Mouse (Mus musculus): ENCODE results near the gene Usp7. TPM values are rescaled to one million over a fixed set of nuclear protein-coding genes. Genes with fewer than 3 reads are reported as not detected.

Gene Usp7
- polyA plus RNA-seq, 1 experiment: 8.0 TPM

GRCm38 (mm10) chr16:8700586-8700985, 91.5 kb downstream of the Usp7 start:
- TF ChIP-seq GATA1 (IDR thresholded peaks at IDR 0.05; ENCODE audit: borderline replicate concordance, low read length) (no peak), FLI1 (IDR thresholded peaks at IDR 0.05; ENCODE audit: low read length) (no peak)
- H3K9me3 ChIP-seq: no peaks in the 10 kb centered on the region
- no peaks in the 10 kb centered on the region for H3K4me1 ChIP-seq
- H3K36me3 ChIP-seq (replicated peaks; ENCODE audit: low read length): peaks cover 100% of the 10 kb centered on the region
- no peaks in the 10 kb centered on the region for H3K27me3 ChIP-seq (replicated peaks)
- H3K4me3 ChIP-seq (replicated peaks): no peak overlapping the region

- Histone ChIP-seq H3K27me3 (replicated peaks) (no peaks in the 10 kb centered on the region), H3K9me3 (no peaks in the 10 kb centered on the region), H3K4me3 (replicated peaks) (no peak overlapping the region), H3K4me1 (no peaks in the 10 kb centered on the region), H3K36me3 (replicated peaks; ENCODE audit: low read length) (peaks cover 100% of the 10 kb centered on the region)
- TF ChIP-seq FLI1 (IDR thresholded peaks at IDR 0.05; ENCODE audit: low read length) (no peak), GATA1 (IDR thresholded peaks at IDR 0.05; ENCODE audit: borderline replicate concordance, low read length) (no peak)
These were observed 92.6 kb downstream of the Usp7 start for GRCm38 (mm10) chr16:8699556-8699955.

GRCm38 (mm10) chr16:8691206-8691605, 100.9 kb downstream of the Usp7 start:
- H3K4me1 ChIP-seq: peaks cover 30% of the 10 kb centered on the region
- peaks cover 100% of the 10 kb centered on the region for H3K36me3 ChIP-seq (replicated peaks; ENCODE audit: low read length)
- no peaks in the 10 kb centered on the region for H3K9me3 ChIP-seq
- H3K4me3 ChIP-seq (replicated peaks): no peak overlapping the region
- H3K27me3 ChIP-seq (replicated peaks): no peaks in the 10 kb centered on the region
- TF ChIP-seq GATA1 (IDR thresholded peaks at IDR 0.05; ENCODE audit: borderline replicate concordance, low read length) (no peak), FLI1 (IDR thresholded peaks at IDR 0.05; ENCODE audit: low read length) (no peak)

GRCm38 (mm10) chr16:8689979-8690656, 102.0 kb downstream of the Usp7 start:
- H3K4me3 ChIP-seq (replicated peaks): no peak overlapping the region
- no peak for TF ChIP-seq FLI1 (IDR thresholded peaks at IDR 0.05; ENCODE audit: low read length)
- TF ChIP-seq GATA1 (IDR thresholded peaks at IDR 0.05; ENCODE audit: borderline replicate concordance, low read length): no peak
- H3K9me3 ChIP-seq: no peaks in the 10 kb centered on the region
- H3K27me3 ChIP-seq (replicated peaks): no peaks in the 10 kb centered on the region
- H3K36me3 ChIP-seq (replicated peaks; ENCODE audit: low read length): peaks cover 97% of the 10 kb centered on the region
- peaks cover 40% of the 10 kb centered on the region for H3K4me1 ChIP-seq

GRCm38 (mm10) chr16:8687559-8688112, 104.5 kb downstream of the Usp7 start:
- Histone ChIP-seq H3K27me3 (replicated peaks) (no peaks in the 10 kb centered on the region), H3K36me3 (replicated peaks; ENCODE audit: low read length) (peaks cover 78% of the 10 kb centered on the region), H3K4me3 (replicated peaks) (no peak overlapping the region), H3K4me1 (peaks cover 40% of the 10 kb centered on the region), H3K9me3 (no peaks in the 10 kb centered on the region)
- no peak for TF ChIP-seq GATA1 (IDR thresholded peaks at IDR 0.05; ENCODE audit: borderline replicate concordance, low read length)
- TF ChIP-seq FLI1 (IDR thresholded peaks at IDR 0.05; ENCODE audit: low read length): no peak

- no peak for TF ChIP-seq FLI1 (IDR thresholded peaks at IDR 0.05; ENCODE audit: low read length)
- peaks cover 39% of the 10 kb centered on the region for H3K4me1 ChIP-seq
- H3K36me3 ChIP-seq (replicated peaks; ENCODE audit: low read length): peaks cover 71% of the 10 kb centered on the region
- H3K27me3 ChIP-seq (replicated peaks): no peaks in the 10 kb centered on the region
- no peaks in the 10 kb centered on the region for H3K9me3 ChIP-seq
- peak overlapping the region; percentile 15 for H3K4me3 ChIP-seq (replicated peaks)
These were observed 105.1 kb downstream of the Usp7 start for GRCm38 (mm10) chr16:8686871-8687535.

GRCm38 (mm10) chr16:8686121-8686870, 105.8 kb downstream of the Usp7 start:
- Histone ChIP-seq H3K36me3 (replicated peaks; ENCODE audit: low read length) (peaks cover 64% of the 10 kb centered on the region), H3K27me3 (replicated peaks) (no peaks in the 10 kb centered on the region), H3K4me1 (peaks cover 37% of the 10 kb centered on the region), H3K4me3 (replicated peaks) (no peak overlapping the region), H3K9me3 (no peaks in the 10 kb centered on the region)
- TF ChIP-seq GATA1 (IDR thresholded peaks at IDR 0.05; ENCODE audit: borderline replicate concordance, low read length) (no peak), FLI1 (IDR thresholded peaks at IDR 0.05; ENCODE audit: low read length) (no peak)

GRCm38 (mm10) chr16:8685087-8685486, 107.0 kb downstream of the Usp7 start:
- Histone ChIP-seq H3K4me3 (replicated peaks) (no peak overlapping the region), H3K4me1 (peaks cover 37% of the 10 kb centered on the region), H3K27me3 (replicated peaks) (peaks cover 2% of the 10 kb centered on the region), H3K9me3 (no peaks in the 10 kb centered on the region), H3K36me3 (replicated peaks; ENCODE audit: low read length) (peaks cover 52% of the 10 kb centered on the region)
- TF ChIP-seq FLI1 (IDR thresholded peaks at IDR 0.05; ENCODE audit: low read length): no peak
- no peak for TF ChIP-seq GATA1 (IDR thresholded peaks at IDR 0.05; ENCODE audit: borderline replicate concordance, low read length)

GRCm38 (mm10) chr16:8680470-8680869, 111.6 kb downstream of the Usp7 start, which contains the start of gene Gm5767:
Gene Gm5767, plus strand, starts transcription at chr16:8680770.
- H3K4me1 ChIP-seq: peaks cover 15% of the 10 kb centered on the region
- peaks cover 8% of the 10 kb centered on the region for H3K27me3 ChIP-seq (replicated peaks)
- peaks cover 9% of the 10 kb centered on the region for H3K36me3 ChIP-seq (replicated peaks; ENCODE audit: low read length)
- no peaks in the 10 kb centered on the region for H3K9me3 ChIP-seq
- TF ChIP-seq GATA1 (IDR thresholded peaks at IDR 0.05; ENCODE audit: borderline replicate concordance, low read length) (no peak), FLI1 (IDR thresholded peaks at IDR 0.05; ENCODE audit: low read length) (no peak)
- no peak within 1 kb of the TSS for H3K4me3 ChIP-seq (replicated peaks)
